9 mouse cellular contexts compared by ENCODE assay signal in genomic region chr7:3221902-3222419, GRCm38 (mm10). TPM values are rescaled to one million over a fixed set of nuclear protein-coding genes. Genes with fewer than 3 reads are reported as not detected.
A peak's percentile ranks its signal among the peaks of the same experiment; 100 is the strongest.
DNase-seq lines count a peak whose midpoint lies in the region; ATAC-seq and TF ChIP-seq lines count a peak whose summit lies in the region.
"Had no signal": no experiment of that assay in that cellular context is flagged by ENCODE, and none has a peak within 500 bp of the region (broad histone marks: within the 10 kb centered on the region; RNA-seq: fewer than 3 reads in every experiment).

No protein-coding gene starts in this region.

- WGBS in liver, postnatal 0 days (ENCODE audit: insufficient replicate concordance): 27% methylated on average over 3 of the region's 3 CpGs
- WGBS in hindbrain, embryonic 15.5 days: 30% methylated on average over 3 of the region's 3 CpGs

- no peak overlapping the region for H3K9ac ChIP-seq in liver, postnatal 0 days (replicated peaks)
- H3K9ac ChIP-seq in hindbrain, embryonic 15.5 days: no peak overlapping the region

- peak; percentile 73 for TF ChIP-seq CTCF in liver, postnatal 0 days (IDR thresholded peaks at IDR 0.05; ENCODE audit: low read depth)

- H3K27ac ChIP-seq in liver, postnatal 0 days (ENCODE audit: low read depth): no peak overlapping the region
- no peak overlapping the region for H3K27ac ChIP-seq in hindbrain, embryonic 15.5 days (replicated peaks)

- no peaks in the 10 kb centered on the region for H3K9me3 ChIP-seq in liver, postnatal 0 days (ENCODE audit: low read length)
- no peaks in the 10 kb centered on the region for H3K9me3 ChIP-seq in hindbrain, embryonic 15.5 days

- no peak overlapping the region for H3K4me3 ChIP-seq in liver, postnatal 0 days (ENCODE audit: low read depth, low read length)
- no peak overlapping the region for H3K4me3 ChIP-seq in hindbrain, embryonic 15.5 days
- H3K4me3 ChIP-seq: erythroblast, embryonic 14.5 days had no signal

- DNase-seq in liver, postnatal 0 days: peak; percentile 47
- DNase-seq in liver (no peak), adipocyte (ENCODE audit: low spot score) (peak; percentile 75)
- DNase-seq in embryo, embryonic 11.5 days (ENCODE audit: low read depth, low spot score): peak; percentile 43
- DNase-seq in left cerebral cortex, postnatal 10 days (ENCODE audit: extremely low spot score in 1 of 2, low spot score in 2 of 2): peak; percentile 50 to 59
- DNase-seq in natural killer cell, adult 2 months (ENCODE audit: low spot score in 2 of 2): peak; percentile 16 to 41

- H3K27me3 ChIP-seq in liver, postnatal 0 days (ENCODE audit: insufficient read depth, low read length): 0 out of 2 replicates have a peak, but pooled peaks cover 2% of the 10 kb centered on the region
- peaks cover 27% of the 10 kb centered on the region for H3K27me3 ChIP-seq in hindbrain, embryonic 15.5 days

- peak; percentile 35; the same call in 1 of the 2 replicates for ATAC-seq in liver, postnatal 0 days
- ATAC-seq in hindbrain, embryonic 15.5 days (ENCODE audit: low FRiP score, low read depth): peak; percentile 72
- ATAC-seq in erythroblast, adult 5-6 weeks (replicated peaks; ENCODE audit: low FRiP score, poor library complexity, severe bottlenecking): no peak

- no peaks in the 10 kb centered on the region for H3K4me1 ChIP-seq in liver, postnatal 0 days (ENCODE audit: insufficient read depth)
- H3K4me1 ChIP-seq in hindbrain, embryonic 15.5 days (replicated peaks): no peaks in the 10 kb centered on the region

- peaks cover 6% of the 10 kb centered on the region; the same call in 1 of the 2 replicates for H3K36me3 ChIP-seq in liver, postnatal 0 days (replicated peaks; ENCODE audit: insufficient read depth, low read length)
- no peaks in the 10 kb centered on the region for H3K36me3 ChIP-seq in hindbrain, embryonic 15.5 days

- no peak overlapping the region for H3K4me2 ChIP-seq in liver, postnatal 0 days (ENCODE audit: low read depth, low read length)
- no peak overlapping the region for H3K4me2 ChIP-seq in hindbrain, embryonic 15.5 days

- intact Hi-C loops in left cerebral cortex, postnatal 10 days (cut with DNase I): loop anchor here (5.0 to 10.0 kb wide), 2 partner anchors 83 to 225 kb away; no protein-coding TSS in a partner anchor

- no peak for TF ChIP-seq EP300 in liver, postnatal 0 days (IDR thresholded peaks at IDR 0.05; ENCODE audit: low read depth)

RNA-seq across cellular contexts. Expression of gene Nlrp12, which starts 27.6 kb away (rescaled TPM):
- 4.2 and 5.1 TPM in 2 replicates for polyA plus RNA-seq in liver, postnatal 0 days (2015; fragmentation: Nextera tagmentation; extraction: Ambion mirVana)
- 0.03 and 0.04 TPM in 2 replicates for polyA plus RNA-seq in hindbrain, embryonic 15.5 days (2015; fragmentation: Nextera tagmentation; extraction: Ambion mirVana)
- under 1 TPM; 0.08 to 0.19 TPM for total RNA-seq in left cerebral cortex, postnatal 10 days (2021)
- 0.19 and 0.63 TPM in 2 replicates for total RNA-seq in erythroblast, adult 5-6 weeks (2015; ENCODE audit: low replicate concordance)
- total RNA-seq in erythroblast, adult 5-6 weeks (2017; ENCODE audit: low replicate concordance): 1.5 and 2.4 TPM in 2 replicates
- polyA plus RNA-seq: erythroblast, embryonic 14.5 days had no signal

RNA-seq across cellular contexts. Expression of gene AU018091, which starts 53.0 kb away (rescaled TPM):
- not detected in 2 replicates for polyA plus RNA-seq in liver, postnatal 0 days (2015; fragmentation: Nextera tagmentation; extraction: Ambion mirVana)
- polyA plus RNA-seq in hindbrain, embryonic 15.5 days (2015; fragmentation: Nextera tagmentation; extraction: Ambion mirVana): not detected in 2 replicates
- total RNA-seq in left cerebral cortex, postnatal 10 days (2021): not detected
- total RNA-seq in erythroblast, adult 5-6 weeks (2015; ENCODE audit: low replicate concordance): not detected in 2 replicates
- total RNA-seq in erythroblast, adult 5-6 weeks (2017; ENCODE audit: low replicate concordance): 0.26 TPM in 1 of 2 replicates, not detected in the other
- polyA plus RNA-seq: erythroblast, embryonic 14.5 days had no signal
